Mouse (Mus musculus) erythroblast, embryonic 14.5 days (primary cell): ENCODE data around the gene Itgad.

Experiments
- GATA1 ChIP-seq: IDR thresholded peaks from 2 replicates; pipeline ENCODE4 v1.6.1; 2012; ENCODE audit warnings: low read length, inconsistent platforms, mixed read lengths
- TAL1 ChIP-seq: IDR thresholded peaks from 3 replicates; pipeline ENCODE4 v1.6.1; 2012; ENCODE audit warnings: low read length, inconsistent platforms, mixed read lengths

DNA sequence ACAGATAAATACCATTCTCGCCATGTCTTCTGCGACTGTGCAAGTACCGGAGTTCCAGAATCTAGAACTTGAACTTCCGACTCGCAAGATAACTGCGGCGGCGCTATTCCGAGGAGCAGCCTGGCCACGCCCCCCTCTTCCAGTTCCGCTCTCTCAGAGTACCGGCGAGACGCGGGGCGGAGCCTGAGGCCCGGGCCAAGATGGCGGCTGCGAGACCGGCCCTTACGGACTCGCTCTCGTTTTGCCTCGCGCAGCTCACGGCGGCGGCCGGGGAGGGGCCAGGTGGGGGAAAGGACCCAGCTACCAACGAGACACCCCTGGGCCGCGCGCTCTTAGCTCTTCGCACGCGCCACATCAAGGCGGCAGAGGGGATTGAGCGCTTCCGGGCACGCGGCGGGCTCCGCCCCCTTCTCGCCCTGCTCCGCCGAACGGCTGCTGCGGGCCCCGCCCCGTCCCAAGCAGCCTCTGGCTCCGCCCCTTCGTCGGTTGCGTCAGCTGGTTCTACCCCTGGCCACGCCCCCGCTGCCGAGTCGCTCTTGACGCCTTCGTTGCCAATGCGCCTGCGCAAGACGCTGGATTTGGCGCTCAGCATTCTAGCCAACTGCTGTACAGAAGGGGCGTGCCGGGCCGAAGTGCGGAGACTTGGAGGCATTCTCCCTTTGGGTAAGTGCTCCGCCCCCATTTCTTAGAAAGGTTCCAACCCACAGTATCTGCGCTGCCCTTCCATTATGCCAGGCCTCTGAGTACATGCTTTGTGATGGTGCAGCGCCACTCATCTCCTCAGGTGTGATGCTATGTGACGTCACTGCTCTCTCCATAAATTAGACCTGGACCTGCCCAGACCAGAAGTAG lies 84.0 kb downstream of the Itgad start, which contains the start of gene 9130023H24Rik:
- no peak for TF ChIP-seq TAL1
- TF ChIP-seq GATA1: no peak
